Mouse (Mus musculus): ENCODE results near the gene Prr19.

Gene Prr19

GRCm38 (mm10) chr7:25292107-25292506 is 9.1 kb upstream of the Prr19 start:
- DNase-seq (ENCODE audit: low read depth, low spot score) = no peak

- no peak for DNase-seq (ENCODE audit: low read depth, low spot score)
These were observed 7.9 kb upstream of the Prr19 start for GRCm38 (mm10) chr7:25293191-25293739.

- DNase-seq (ENCODE audit: low read depth, low spot score) = no peak
These were observed 6.7 kb upstream of the Prr19 start for GRCm38 (mm10) chr7:25294495-25294894.

- no peak for DNase-seq (ENCODE audit: low read depth, low spot score)
These were observed 6.1 kb upstream of the Prr19 start for GRCm38 (mm10) chr7:25294960-25295722.

GRCm38 (mm10) chr7:25296945-25297453 is 4.2 kb upstream of the Prr19 start:
- peak; percentile 56 for DNase-seq (ENCODE audit: low read depth, low spot score)

GRCm38 (mm10) chr7:25297454-25298325 is 3.5 kb upstream of the Prr19 start, which contains the start of gene Pafah1b3:
Pafah1b3 (minus strand) TSS chr7:25297986.
- peak; percentile 100 for DNase-seq (ENCODE audit: low read depth, low spot score)

DNA sequence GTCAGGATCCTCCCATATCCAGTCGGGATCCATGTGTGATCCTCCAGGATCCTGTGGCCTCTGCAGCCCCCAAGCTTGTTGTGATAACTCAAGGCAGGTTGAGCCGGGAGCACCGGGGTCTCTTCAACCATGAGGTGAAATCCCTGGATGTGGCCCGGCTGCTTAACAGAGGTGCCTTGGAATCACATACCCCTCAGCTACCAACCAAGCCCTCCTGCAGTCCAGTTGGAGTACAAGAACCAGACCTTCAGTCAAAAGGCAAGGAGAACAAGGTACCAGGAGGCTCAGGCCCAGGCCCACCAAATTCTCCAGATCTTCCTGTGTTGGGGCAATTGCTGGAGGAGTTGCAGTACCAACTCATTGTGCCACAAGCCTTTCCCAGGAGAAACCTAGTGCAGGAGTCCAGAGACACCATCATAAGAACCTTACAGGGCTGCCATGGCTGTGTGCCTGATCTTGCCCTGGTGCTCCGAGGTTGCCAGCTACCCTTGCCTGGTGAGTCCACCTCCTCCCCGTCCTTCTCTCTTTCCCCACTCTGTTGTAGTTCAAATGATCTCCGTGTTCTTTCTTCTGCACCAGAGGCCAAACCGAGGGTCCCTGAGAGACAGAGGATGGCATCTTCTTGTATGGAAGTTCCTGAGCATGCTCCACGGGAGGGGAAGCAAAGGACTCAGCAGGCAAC is 1.9 kb downstream of the Prr19 start:
- no peak for DNase-seq (ENCODE audit: low read depth, low spot score)

GRCm38 (mm10) chr7:25303685-25304006 is 2.4 kb downstream of the Prr19 start:
- peak; percentile 83 for DNase-seq (ENCODE audit: low read depth, low spot score)

GRCm38 (mm10) chr7:25305481-25305880 is 4.3 kb downstream of the Prr19 start:
- no peak for DNase-seq (ENCODE audit: low read depth, low spot score)

- DNase-seq (ENCODE audit: low read depth, low spot score) = peak; percentile 75
These were observed 4.9 kb downstream of the Prr19 start, which contains the start of gene Tmem145 for GRCm38 (mm10) chr7:25305956-25306613. Tmem145 (plus strand) TSS chr7:25306106.

- no peak for DNase-seq (ENCODE audit: low read depth, low spot score)
These were observed 5.4 kb downstream of the Prr19 start for GRCm38 (mm10) chr7:25306614-25306996.

GRCm38 (mm10) chr7:25308702-25309318 is 7.6 kb downstream of the Prr19 start:
- DNase-seq (ENCODE audit: low read depth, low spot score) = no peak

DNA sequence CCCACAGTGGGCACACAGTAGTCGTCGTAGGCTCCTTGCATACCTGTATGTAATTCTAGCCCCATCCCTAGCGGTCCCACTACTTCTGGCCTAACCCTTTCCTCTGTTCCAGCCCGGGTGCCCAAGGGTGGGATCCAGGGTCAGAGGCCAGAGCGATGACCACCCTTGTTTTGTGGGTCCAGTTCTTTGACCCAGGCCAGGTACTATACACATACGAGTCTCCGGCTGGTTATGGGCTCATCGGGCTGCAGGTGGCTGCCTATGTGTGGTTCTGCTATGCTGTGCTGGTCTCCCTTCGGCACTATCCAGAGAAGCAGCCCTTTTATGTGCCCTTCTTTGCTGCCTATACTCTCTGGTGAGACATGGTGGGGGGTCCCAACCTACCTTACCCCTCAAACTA is 8.2 kb downstream of the Prr19 start:
- no peak for DNase-seq (ENCODE audit: low read depth, low spot score)

GRCm38 (mm10) chr7:25311193-25311592 is 10.0 kb downstream of the Prr19 start:
- DNase-seq (ENCODE audit: low read depth, low spot score) = no peak

GRCm38 (mm10) chr7:25313325-25313724 is 12.1 kb downstream of the Prr19 start:
- no peak for DNase-seq (ENCODE audit: low read depth, low spot score)

DNA sequence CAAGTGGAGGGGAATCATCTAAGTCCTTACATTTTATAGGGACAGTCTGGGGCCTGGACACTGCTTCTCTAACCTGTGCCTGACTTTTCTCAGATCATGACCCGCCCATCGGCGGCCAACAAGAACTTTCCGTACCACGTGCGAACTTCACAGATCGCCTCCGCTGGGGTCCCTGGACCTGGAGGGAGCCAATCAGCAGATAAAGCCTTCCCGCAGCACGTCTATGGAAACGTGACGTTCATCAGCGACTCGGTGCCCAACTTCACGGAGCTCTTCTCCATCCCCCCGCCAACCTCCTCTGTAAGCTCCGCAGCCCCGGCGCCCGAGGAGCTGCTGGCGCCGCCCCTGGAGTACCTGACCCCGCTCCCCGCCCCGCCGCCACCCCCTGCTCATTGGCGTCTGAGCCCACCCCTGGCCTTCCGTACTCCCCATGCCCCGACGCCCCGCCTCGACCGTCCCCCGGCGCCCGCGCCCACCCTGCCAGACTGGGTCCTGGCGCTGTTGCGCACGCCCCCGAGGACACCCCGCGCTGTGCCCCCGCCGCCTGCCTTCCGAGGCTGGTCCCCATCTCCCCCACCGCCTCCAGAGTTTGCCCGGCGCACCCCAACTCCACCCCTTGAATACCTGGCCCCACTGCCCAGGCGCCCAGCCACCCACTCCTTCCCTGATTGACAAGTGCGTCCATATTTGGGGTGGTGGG is 13.5 kb downstream of the Prr19 start:
- peak; percentile 61 for DNase-seq (ENCODE audit: low read depth, low spot score)

DNA sequence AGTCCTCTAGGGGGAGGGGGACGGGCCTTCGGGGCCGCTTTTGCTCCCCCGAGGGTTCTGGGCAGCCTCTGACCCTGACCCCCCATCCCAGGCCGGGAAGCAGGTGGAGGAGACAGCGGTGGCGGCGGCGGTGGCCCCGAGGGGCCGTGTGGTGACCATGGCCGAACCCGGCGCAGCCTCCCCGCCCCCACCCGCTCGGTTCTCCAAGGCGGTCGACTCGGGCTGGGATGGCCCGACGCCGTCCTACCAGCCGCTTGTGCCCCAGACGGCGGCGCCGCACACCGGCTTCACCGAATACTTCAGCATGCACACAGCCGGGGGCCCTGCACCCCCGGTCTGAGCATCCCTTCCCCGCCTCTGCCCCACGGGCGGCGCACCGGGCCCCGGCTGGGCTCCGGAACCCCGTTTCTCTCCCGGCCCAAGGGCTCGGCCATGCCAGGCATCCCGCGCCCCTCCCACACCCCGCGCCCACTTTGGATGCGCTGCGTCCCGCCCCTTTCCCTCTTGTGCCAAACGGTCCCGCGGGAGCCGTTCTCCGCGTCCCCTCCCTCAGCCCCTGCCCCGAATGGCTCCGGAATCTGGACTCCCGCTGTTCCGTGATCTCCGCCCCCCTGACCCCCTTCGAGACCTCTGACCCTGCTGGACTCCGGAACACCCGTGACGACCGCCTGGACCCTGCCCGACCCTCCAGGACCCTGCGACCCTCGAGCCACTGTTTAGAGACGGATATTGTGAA is 14.3 kb downstream of the Prr19 start:
- DNase-seq (ENCODE audit: low read depth, low spot score) = peak; percentile 39

DNA sequence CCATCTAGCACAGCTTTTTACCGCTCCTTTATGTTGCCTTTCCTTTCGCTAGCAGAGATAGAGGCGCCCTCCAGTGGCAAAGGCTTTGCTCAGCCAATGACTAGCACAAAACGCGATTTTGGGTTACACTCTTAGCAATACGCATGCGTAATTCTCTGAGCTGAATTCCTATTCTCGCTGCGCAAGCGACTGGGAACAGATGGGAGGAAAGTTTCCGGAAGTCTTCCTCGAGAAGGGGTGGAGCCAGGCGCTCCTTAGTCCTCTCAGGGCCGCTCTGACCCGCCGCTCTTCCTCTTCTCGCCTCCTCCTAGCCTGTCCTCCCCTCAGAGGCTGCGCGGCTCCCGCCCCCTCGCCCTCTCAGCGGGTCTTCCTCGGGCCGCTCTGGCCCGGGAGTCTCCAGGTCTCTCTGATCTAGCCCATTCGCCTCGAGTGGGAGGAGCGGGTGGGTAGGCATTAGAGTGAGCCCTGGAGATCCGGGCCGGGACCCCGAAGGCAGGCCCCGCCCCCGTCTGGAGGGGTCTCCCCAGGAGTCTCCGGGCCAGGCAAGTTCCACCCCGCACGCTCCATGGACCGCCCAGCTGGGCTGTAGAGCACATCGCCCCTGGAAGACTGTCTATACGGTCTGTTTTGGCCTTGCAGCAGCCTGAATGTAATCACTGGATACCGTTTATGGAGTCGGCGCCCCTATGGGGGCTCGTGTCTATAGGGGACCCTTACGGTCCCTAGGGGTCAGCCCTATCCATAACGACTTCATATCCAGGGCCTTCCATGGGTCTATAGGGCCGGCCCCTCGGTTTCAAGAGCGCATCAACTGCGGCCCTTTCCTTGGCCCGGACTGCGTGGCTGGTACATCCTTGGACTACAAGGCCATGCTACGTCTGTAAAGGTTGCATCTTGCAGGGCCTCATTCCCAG is 15.6 kb downstream of the Prr19 start, which contains the start of gene Megf8:
Gene Megf8, plus strand, starts transcription at position 633 of the 914 bp plus-strand sequence.
- DNase-seq (ENCODE audit: low read depth, low spot score) = peak; percentile 100

Data from ES-CJ7 (cell line).